Mouse (Mus musculus): Measurements from ENCODE around the gene Tada3.

DNA sequence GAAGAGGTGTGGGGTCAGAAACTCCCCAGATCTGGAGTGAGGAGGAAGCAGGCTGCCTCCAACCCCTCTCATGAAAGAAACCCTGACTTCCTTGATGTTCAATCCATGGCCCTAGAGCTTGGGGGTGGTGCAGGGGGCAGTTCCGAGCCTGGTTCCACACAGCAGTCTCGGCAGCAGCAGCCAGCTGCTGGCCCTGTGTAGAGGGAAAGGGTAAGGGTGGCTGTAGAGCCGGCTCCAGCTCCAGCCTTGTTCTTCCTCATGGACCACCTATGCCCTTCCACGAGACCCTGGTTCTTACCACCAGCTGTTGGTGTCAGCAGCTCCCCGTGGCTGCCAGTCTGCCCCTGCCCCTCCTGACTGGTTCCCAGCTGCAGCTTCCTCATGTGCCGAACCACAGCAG is 43.5 kb downstream of the Tada3 start:
- no peak for TF ChIP-seq POLR2A (IDR thresholded peaks at IDR 0.05; ENCODE audit: borderline replicate concordance, control insufficient read depth, low read depth, low read length)
- TF ChIP-seq CTCF (IDR thresholded peaks at IDR 0.05; ENCODE audit: control insufficient read depth, insufficient read depth, low read length), result no peak
